Mouse (Mus musculus): ENCODE data around the gene Mre11a. TPM values are rescaled to one million over a fixed set of nuclear protein-coding genes. Genes with fewer than 3 reads are reported as not detected.
"Not testable (repeated sequence)": the region's sequence is repeated elsewhere in the genome, so short reads cannot be mapped to it uniquely, and the experiment has no call there.

The Mre11a gene
- polyA plus RNA-seq, 1 experiment from 2014 or later: 22.1 TPM

DNA sequence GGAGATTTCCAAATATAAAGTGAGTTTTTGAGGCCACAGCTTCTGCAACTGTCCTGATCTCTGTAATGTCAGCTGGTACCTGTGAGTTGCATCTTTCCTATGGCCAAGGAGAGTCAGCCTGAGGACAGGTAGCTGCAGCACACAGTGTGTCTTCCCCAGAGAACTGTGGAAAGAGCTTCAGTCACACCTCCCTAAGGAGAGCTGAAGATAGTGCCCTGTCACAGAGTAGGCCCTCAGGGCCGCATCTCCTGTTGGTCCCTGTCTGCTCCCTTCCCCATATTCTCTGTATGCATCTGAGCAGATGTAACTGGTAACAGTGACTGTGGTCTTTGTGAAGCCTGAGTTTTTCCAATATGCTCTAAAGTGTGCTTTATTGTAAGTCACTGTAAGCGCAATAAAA is 85.9 kb downstream of the Mre11a start:
- no peaks in the 10 kb centered on the region for H3K9me3 ChIP-seq (replicated peaks; ENCODE audit: control insufficient read depth, low read length)
- no peak overlapping the region for H3K4me2 ChIP-seq
- no peaks in the 10 kb centered on the region; the same call in 1 of the 2 replicates for H3K27me3 ChIP-seq (ENCODE audit: control insufficient read depth, insufficient read depth, low read length)
- ATAC-seq (replicated peaks; ENCODE audit: insufficient number of reproducible peaks, low FRiP score, low TSS enrichment): no peak
- no peak overlapping the region for H3K4me3 ChIP-seq (ENCODE audit: low read depth, low read length)
- 78% methylated on average over 2 of the region's 2 CpGs for WGBS (ENCODE audit: insufficient replicate concordance)
- H3K36me3 ChIP-seq (ENCODE audit: control insufficient read depth, insufficient read depth, low read length): no peaks in the 10 kb centered on the region
- no peak overlapping the region for H3K9ac ChIP-seq (ENCODE audit: low read depth, low read length)
- 0 out of 2 replicates have a peak, but pooled peaks cover 5% of the 10 kb centered on the region for H3K4me1 ChIP-seq (ENCODE audit: control insufficient read depth, insufficient read depth, low read length)
- no peak overlapping the region for H3K27ac ChIP-seq (ENCODE audit: low read depth, low read length)

DNA sequence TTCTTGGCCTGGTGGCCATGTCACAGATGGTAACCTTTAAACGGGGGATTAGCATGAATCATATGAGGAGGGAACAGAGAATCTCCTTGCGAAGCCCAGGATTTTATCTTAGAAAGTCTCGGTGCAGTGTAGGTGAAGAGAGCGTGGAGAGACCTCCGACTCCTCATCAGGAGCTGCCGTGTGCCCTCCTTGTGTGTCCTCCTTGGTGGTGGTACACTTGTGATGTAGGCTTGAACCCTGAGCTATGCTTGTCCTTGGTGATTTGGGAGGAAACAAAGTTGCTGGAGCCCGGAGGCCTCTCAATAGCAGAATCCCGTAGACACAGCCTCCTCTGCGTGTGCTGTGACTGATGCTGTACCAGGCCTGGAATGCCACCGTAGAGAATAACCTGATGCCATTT is 86.3 kb downstream of the Mre11a start:
- ATAC-seq (replicated peaks; ENCODE audit: insufficient number of reproducible peaks, low FRiP score, low TSS enrichment): no peak
- H3K9me3 ChIP-seq (replicated peaks; ENCODE audit: control insufficient read depth, low read length): no peaks in the 10 kb centered on the region
- H3K27ac ChIP-seq (ENCODE audit: low read depth, low read length): no peak overlapping the region
- no peaks in the 10 kb centered on the region for H3K36me3 ChIP-seq (ENCODE audit: control insufficient read depth, insufficient read depth, low read length)
- H3K4me3 ChIP-seq (ENCODE audit: low read depth, low read length): no peak overlapping the region
- no peak overlapping the region for H3K9ac ChIP-seq (ENCODE audit: low read depth, low read length)
- 0 out of 2 replicates have a peak, but pooled peaks cover 5% of the 10 kb centered on the region for H3K4me1 ChIP-seq (ENCODE audit: control insufficient read depth, insufficient read depth, low read length)
- 88% methylated on average over 10 of the region's 10 CpGs for WGBS (ENCODE audit: insufficient replicate concordance)
- no peak overlapping the region for H3K4me2 ChIP-seq
- no peaks in the 10 kb centered on the region; the same call in 1 of the 2 replicates for H3K27me3 ChIP-seq (ENCODE audit: control insufficient read depth, insufficient read depth, low read length)

DNA sequence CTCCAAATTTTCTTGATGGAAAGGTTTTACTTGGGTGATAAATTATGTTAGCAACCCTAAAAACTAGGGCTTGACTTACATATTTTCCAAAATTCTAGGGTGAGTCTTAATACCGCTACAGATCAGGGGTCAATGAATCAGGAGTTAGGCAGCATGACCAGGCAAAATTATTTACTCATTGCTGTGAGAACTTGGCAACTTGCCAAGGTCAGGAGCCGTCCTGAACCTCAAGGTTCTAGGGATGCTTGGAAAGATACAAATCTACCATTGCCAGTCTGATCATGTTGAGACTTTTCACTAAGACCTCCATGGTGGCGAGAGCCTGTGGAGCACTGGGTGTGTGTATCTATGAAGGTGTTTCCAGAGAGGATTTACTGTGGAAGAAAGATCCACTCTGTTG is 87.1 kb downstream of the Mre11a start:
- H3K36me3 ChIP-seq (ENCODE audit: control insufficient read depth, insufficient read depth, low read length): no peaks in the 10 kb centered on the region
- H3K9ac ChIP-seq (ENCODE audit: low read depth, low read length): no peak overlapping the region
- 0 out of 2 replicates have a peak, but pooled peaks cover 5% of the 10 kb centered on the region for H3K4me1 ChIP-seq (ENCODE audit: control insufficient read depth, insufficient read depth, low read length)
- H3K27me3 ChIP-seq (ENCODE audit: control insufficient read depth, insufficient read depth, low read length): no peaks in the 10 kb centered on the region; the same call in 1 of the 2 replicates
- 67% methylated on average over 3 of the region's 3 CpGs for WGBS (ENCODE audit: insufficient replicate concordance)
- H3K9me3 ChIP-seq (replicated peaks; ENCODE audit: control insufficient read depth, low read length): no peaks in the 10 kb centered on the region
- ATAC-seq (replicated peaks; ENCODE audit: insufficient number of reproducible peaks, low FRiP score, low TSS enrichment): no peak
- H3K4me2 ChIP-seq: no peak overlapping the region
- no peak overlapping the region for H3K27ac ChIP-seq (ENCODE audit: low read depth, low read length)
- H3K4me3 ChIP-seq (ENCODE audit: low read depth, low read length): no peak overlapping the region

DNA sequence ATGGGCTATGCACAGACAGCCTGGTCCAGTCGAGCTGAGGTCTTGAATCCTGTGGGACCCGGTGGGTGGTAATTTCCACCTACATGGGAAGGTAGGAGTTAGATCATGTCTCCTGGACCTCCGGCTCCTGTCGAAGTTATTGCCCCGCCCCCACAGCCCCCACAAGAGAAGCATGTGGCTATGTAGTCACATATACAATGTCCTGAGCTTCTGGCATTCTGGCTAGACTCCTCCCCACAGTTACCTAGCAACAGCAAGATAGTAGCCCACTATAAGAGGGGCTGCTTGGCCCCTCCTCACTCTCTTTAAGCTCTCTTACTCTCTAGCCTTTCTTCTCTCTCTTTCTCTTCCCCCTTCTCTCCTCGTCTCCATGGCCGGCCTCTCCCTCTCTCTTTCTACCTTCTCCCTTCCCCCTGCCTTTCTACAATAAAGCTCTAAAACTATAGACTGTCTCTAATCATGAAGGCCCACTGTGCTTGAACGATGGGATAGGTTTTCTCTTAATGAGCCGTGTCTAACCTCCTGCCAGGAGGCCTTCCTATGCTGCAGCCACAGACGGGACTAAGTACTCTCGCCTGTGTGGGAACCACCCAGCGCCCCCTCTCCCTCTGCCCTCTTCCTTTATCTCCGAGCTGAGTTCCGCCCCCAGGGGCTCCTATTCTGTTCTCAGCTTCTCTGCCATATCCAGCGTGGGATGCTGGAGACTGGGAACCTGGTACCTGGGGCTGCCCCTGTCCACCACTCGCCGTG is 87.9 kb downstream of the Mre11a start:
- H3K27ac ChIP-seq (ENCODE audit: low read depth, low read length): no peak overlapping the region
- no peaks in the 10 kb centered on the region for H3K27me3 ChIP-seq (ENCODE audit: control insufficient read depth, insufficient read depth, low read length)
- H3K36me3 ChIP-seq (ENCODE audit: control insufficient read depth, insufficient read depth, low read length): no peaks in the 10 kb centered on the region
- ATAC-seq (replicated peaks; ENCODE audit: insufficient number of reproducible peaks, low FRiP score, low TSS enrichment): no peak
- H3K4me2 ChIP-seq: no peak overlapping the region
- H3K4me3 ChIP-seq (ENCODE audit: low read depth, low read length): no peak overlapping the region
- 0 out of 2 replicates have a peak, but pooled peaks cover 5% of the 10 kb centered on the region for H3K4me1 ChIP-seq (ENCODE audit: control insufficient read depth, insufficient read depth, low read length)
- no peaks in the 10 kb centered on the region for H3K9me3 ChIP-seq (replicated peaks; ENCODE audit: control insufficient read depth, low read length)
- 43% methylated on average over 17 of the region's 17 CpGs for WGBS (ENCODE audit: insufficient replicate concordance)
- H3K9ac ChIP-seq (ENCODE audit: low read depth, low read length): no peak overlapping the region

DNA sequence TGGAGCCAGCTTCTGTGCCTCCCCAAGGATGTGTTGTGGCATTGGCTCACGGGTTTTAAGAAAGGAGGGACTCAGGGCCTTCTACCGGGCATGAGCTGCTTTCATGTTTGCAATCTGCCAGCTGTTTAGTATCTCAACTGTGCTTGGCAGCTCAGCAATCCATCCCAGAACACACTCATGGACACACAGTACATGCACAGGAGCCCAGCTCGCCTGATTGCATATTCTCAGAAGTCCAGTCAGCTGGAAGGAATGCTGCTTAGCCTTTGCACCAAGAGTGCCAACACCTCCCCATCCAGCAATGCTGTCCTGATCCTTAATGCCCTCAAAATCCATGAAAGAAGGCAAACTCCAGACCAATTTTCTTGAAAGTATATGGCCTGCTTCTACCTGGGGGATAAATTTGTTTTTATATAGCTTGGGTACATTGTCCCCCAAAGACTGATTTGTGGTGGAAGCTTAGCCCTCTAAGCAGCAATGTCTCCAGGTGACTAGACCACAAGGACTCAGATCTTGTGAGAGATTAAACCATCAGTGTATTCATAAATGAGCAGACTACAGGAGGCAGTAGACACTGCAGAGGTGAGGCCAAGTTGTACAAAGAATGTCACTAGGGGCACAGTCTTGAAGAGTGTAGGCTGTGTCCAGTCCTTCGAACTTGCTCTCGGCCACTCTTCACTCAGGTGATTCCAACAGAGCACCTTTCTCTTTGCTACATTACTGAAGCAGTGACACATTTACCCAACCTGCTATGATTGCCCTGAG is 91.5 kb downstream of the Mre11a start:
- ATAC-seq (replicated peaks; ENCODE audit: insufficient number of reproducible peaks, low FRiP score, low TSS enrichment): no peak
- Histone ChIP-seq H3K4me2 (no peak overlapping the region), H3K27me3 (ENCODE audit: control insufficient read depth, insufficient read depth, low read length) (no peaks in the 10 kb centered on the region), H3K9me3 (replicated peaks; ENCODE audit: control insufficient read depth, low read length) (no peaks in the 10 kb centered on the region), H3K27ac (ENCODE audit: low read depth, low read length) (no peak overlapping the region), H3K9ac (ENCODE audit: low read depth, low read length) (no peak overlapping the region), H3K36me3 (ENCODE audit: control insufficient read depth, insufficient read depth, low read length) (no peaks in the 10 kb centered on the region), H3K4me3 (ENCODE audit: low read depth, low read length) (no peak overlapping the region), H3K4me1 (ENCODE audit: control insufficient read depth, insufficient read depth, low read length) (0 out of 2 replicates have a peak, but pooled peaks cover 5% of the 10 kb centered on the region)
- 72% methylated on average over 5 of the region's 5 CpGs for WGBS (ENCODE audit: insufficient replicate concordance)

DNA sequence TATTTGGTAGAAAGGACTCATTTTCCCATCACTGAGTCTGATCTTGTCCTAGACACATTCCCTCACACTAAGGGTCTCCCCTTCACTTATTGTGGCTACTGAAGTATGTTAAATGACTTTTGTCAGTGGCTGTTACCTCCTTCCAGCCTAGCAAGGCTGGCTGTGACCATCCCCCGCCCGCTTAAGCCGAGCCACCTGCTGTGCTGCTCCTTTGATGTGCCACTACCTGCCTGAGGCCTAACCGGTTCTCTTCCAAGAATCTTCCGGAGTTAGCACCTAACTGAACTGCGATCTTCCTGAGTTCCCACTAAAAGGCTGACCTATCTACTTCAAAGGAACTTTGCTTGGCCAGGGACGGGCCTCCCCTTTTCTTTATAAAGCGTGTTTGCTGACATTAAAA is 92.1 kb downstream of the Mre11a start:
- H3K27ac ChIP-seq (ENCODE audit: low read depth, low read length); H3K27me3 ChIP-seq (ENCODE audit: control insufficient read depth, insufficient read depth, low read length); ATAC-seq (replicated peaks; ENCODE audit: insufficient number of reproducible peaks, low FRiP score, low TSS enrichment); H3K9me3 ChIP-seq (replicated peaks; ENCODE audit: control insufficient read depth, low read length); H3K9ac ChIP-seq (ENCODE audit: low read depth, low read length); H3K36me3 ChIP-seq (ENCODE audit: control insufficient read depth, insufficient read depth, low read length); H3K4me3 ChIP-seq (ENCODE audit: low read depth, low read length); H3K4me2 ChIP-seq; H3K4me1 ChIP-seq (ENCODE audit: control insufficient read depth, insufficient read depth, low read length): not testable (repeated sequence)
- 21% methylated on average over 8 of the region's 8 CpGs for WGBS (ENCODE audit: insufficient replicate concordance)

DNA sequence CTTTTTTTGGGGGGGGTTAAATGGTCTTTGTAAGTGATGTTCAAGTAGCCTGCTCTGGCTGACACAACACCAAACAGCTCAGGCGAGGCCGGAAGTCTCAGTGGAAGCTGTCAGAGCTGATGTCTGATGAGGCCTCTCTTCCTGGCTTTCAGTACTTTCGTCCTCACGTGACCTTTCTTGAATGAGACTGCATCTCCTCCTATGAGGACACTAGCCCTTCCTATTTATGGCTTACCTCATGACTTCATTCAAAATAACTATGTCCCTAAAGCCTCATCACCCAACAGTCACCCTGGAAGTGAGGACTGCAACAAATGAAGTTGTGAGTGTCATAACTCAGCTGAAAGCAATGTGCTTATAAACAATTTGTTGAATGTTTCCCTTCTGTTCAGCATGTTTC is 100.2 kb downstream of the Mre11a start:
- H3K27ac ChIP-seq (ENCODE audit: low read depth, low read length): no peak overlapping the region
- no peak overlapping the region for H3K4me2 ChIP-seq
- H3K9ac ChIP-seq (ENCODE audit: low read depth, low read length): no peak overlapping the region
- no peaks in the 10 kb centered on the region for H3K9me3 ChIP-seq (replicated peaks; ENCODE audit: control insufficient read depth, low read length)
- H3K27me3 ChIP-seq (ENCODE audit: control insufficient read depth, insufficient read depth, low read length): no peaks in the 10 kb centered on the region
- ATAC-seq (replicated peaks; ENCODE audit: insufficient number of reproducible peaks, low FRiP score, low TSS enrichment): no peak
- H3K36me3 ChIP-seq (ENCODE audit: control insufficient read depth, insufficient read depth, low read length): no peaks in the 10 kb centered on the region
- no peaks in the 10 kb centered on the region for H3K4me1 ChIP-seq (ENCODE audit: control insufficient read depth, insufficient read depth, low read length)
- no peak overlapping the region for H3K4me3 ChIP-seq (ENCODE audit: low read depth, low read length)
- WGBS (ENCODE audit: insufficient replicate concordance): 44% methylated on average over 4 of the region's 4 CpGs

DNA sequence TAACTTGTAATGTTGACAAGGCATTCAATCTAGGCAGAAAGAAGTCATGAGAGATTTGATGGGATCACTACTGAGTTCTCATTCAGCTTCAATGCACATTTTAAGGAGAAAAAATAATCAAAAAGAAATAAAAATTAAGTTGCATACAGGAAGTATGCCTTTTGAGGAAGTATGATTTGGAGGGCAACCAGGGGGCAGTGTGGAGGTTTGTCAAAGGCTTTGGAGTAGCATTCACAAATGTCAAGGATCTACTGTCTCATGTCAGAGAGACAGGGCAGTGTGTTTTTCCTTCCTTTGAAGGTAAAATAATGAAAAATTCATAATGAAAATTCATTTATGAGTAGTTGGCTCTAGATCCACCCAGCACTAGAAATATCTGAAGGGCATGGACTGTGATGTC is 100.7 kb downstream of the Mre11a start:
- no peaks in the 10 kb centered on the region for H3K27me3 ChIP-seq (ENCODE audit: control insufficient read depth, insufficient read depth, low read length)
- ATAC-seq (replicated peaks; ENCODE audit: insufficient number of reproducible peaks, low FRiP score, low TSS enrichment): no peak
- H3K27ac ChIP-seq (ENCODE audit: low read depth, low read length): no peak overlapping the region
- no peak overlapping the region for H3K9ac ChIP-seq (ENCODE audit: low read depth, low read length)
- H3K36me3 ChIP-seq (ENCODE audit: control insufficient read depth, insufficient read depth, low read length): no peaks in the 10 kb centered on the region
- H3K4me1 ChIP-seq (ENCODE audit: control insufficient read depth, insufficient read depth, low read length): no peaks in the 10 kb centered on the region
- H3K4me3 ChIP-seq (ENCODE audit: low read depth, low read length): no peak overlapping the region
- no peak overlapping the region for H3K4me2 ChIP-seq
- no peaks in the 10 kb centered on the region for H3K9me3 ChIP-seq (replicated peaks; ENCODE audit: control insufficient read depth, low read length)
